Mouse (Mus musculus): ENCODE data around the gene Ldlr.

Ldlr gene

GRCm38 (mm10) chr9:21717015-21717414, 6.3 kb upstream of the Ldlr start:
- in situ Hi-C loops (cut with MboI; ENCODE audit: low pct_unique_long_range_greater_than_20kb in 1 of 2, low sequenced_read_pairs in 2 of 2, unreplicated experiment in 1 of 2): no loop called here

- in situ Hi-C loops (cut with MboI; ENCODE audit: low pct_unique_long_range_greater_than_20kb in 1 of 2, low sequenced_read_pairs in 2 of 2, unreplicated experiment in 1 of 2): no loop called here
Observed at GRCm38 (mm10) chr9:21721036-21721435, 2.2 kb upstream of the Ldlr start.

GRCm38 (mm10) chr9:21724147-21724536, 859 bp downstream of the Ldlr start:
- in situ Hi-C loops (cut with MboI; ENCODE audit: low pct_unique_long_range_greater_than_20kb in 1 of 2, low sequenced_read_pairs in 2 of 2, unreplicated experiment in 1 of 2): no loop called here

- in situ Hi-C loops (cut with MboI; ENCODE audit: low pct_unique_long_range_greater_than_20kb in 1 of 2, low sequenced_read_pairs in 2 of 2, unreplicated experiment in 1 of 2): no loop called here
Observed at GRCm38 (mm10) chr9:21725224-21726121, 2.2 kb downstream of the Ldlr start.

GRCm38 (mm10) chr9:21726218-21726975, 3.1 kb downstream of the Ldlr start:
- in situ Hi-C loops (cut with MboI; ENCODE audit: low pct_unique_long_range_greater_than_20kb in 1 of 2, low sequenced_read_pairs in 2 of 2, unreplicated experiment in 1 of 2): no loop called here

GRCm38 (mm10) chr9:21728261-21728832, 5.1 kb downstream of the Ldlr start:
- in situ Hi-C loops (cut with MboI; ENCODE audit: low pct_unique_long_range_greater_than_20kb in 1 of 2, low sequenced_read_pairs in 2 of 2, unreplicated experiment in 1 of 2): no loop called here

- in situ Hi-C loops (cut with MboI; ENCODE audit: low pct_unique_long_range_greater_than_20kb in 1 of 2, low sequenced_read_pairs in 2 of 2, unreplicated experiment in 1 of 2): no loop called here
Observed at GRCm38 (mm10) chr9:21729264-21729663, 6.0 kb downstream of the Ldlr start.

GRCm38 (mm10) chr9:21732288-21732687, 9.0 kb downstream of the Ldlr start:
- in situ Hi-C loops (cut with MboI; ENCODE audit: low pct_unique_long_range_greater_than_20kb in 1 of 2, low sequenced_read_pairs in 2 of 2, unreplicated experiment in 1 of 2): no loop called here

- in situ Hi-C loops (cut with MboI; ENCODE audit: low pct_unique_long_range_greater_than_20kb in 1 of 2, low sequenced_read_pairs in 2 of 2, unreplicated experiment in 1 of 2): no loop called here
Observed at GRCm38 (mm10) chr9:21733446-21733845, 10.2 kb downstream of the Ldlr start.

- in situ Hi-C loops (cut with MboI; ENCODE audit: low pct_unique_long_range_greater_than_20kb in 1 of 2, low sequenced_read_pairs in 2 of 2, unreplicated experiment in 1 of 2): no loop called here
Observed at GRCm38 (mm10) chr9:21733989-21734388, 10.7 kb downstream of the Ldlr start.

- in situ Hi-C loops (cut with MboI; ENCODE audit: low pct_unique_long_range_greater_than_20kb in 1 of 2, low sequenced_read_pairs in 2 of 2, unreplicated experiment in 1 of 2): no loop called here
Observed at GRCm38 (mm10) chr9:21735126-21735525, 11.8 kb downstream of the Ldlr start.

- in situ Hi-C loops (cut with MboI; ENCODE audit: low pct_unique_long_range_greater_than_20kb in 1 of 2, low sequenced_read_pairs in 2 of 2, unreplicated experiment in 1 of 2): no loop called here
Observed at GRCm38 (mm10) chr9:21736580-21736979, 13.3 kb downstream of the Ldlr start.

- in situ Hi-C loops (cut with MboI; ENCODE audit: low pct_unique_long_range_greater_than_20kb in 1 of 2, low sequenced_read_pairs in 2 of 2, unreplicated experiment in 1 of 2): no loop called here
Observed at GRCm38 (mm10) chr9:21737188-21737587, 13.9 kb downstream of the Ldlr start.

GRCm38 (mm10) chr9:21738776-21739175, 15.5 kb downstream of the Ldlr start:
- in situ Hi-C loops (cut with MboI; ENCODE audit: low pct_unique_long_range_greater_than_20kb in 1 of 2, low sequenced_read_pairs in 2 of 2, unreplicated experiment in 1 of 2): no loop called here

GRCm38 (mm10) chr9:21740427-21740826, 17.1 kb downstream of the Ldlr start:
- in situ Hi-C loops (cut with MboI; ENCODE audit: low pct_unique_long_range_greater_than_20kb in 1 of 2, low sequenced_read_pairs in 2 of 2, unreplicated experiment in 1 of 2): no loop called here

GRCm38 (mm10) chr9:21741514-21741913, 18.2 kb downstream of the Ldlr start:
- in situ Hi-C loops (cut with MboI; ENCODE audit: low pct_unique_long_range_greater_than_20kb in 1 of 2, low sequenced_read_pairs in 2 of 2, unreplicated experiment in 1 of 2): no loop called here

GRCm38 (mm10) chr9:21747238-21747774, 24.0 kb downstream of the Ldlr start:
- in situ Hi-C loops (cut with MboI; ENCODE audit: low pct_unique_long_range_greater_than_20kb in 1 of 2, low sequenced_read_pairs in 2 of 2, unreplicated experiment in 1 of 2): no loop called here

GRCm38 (mm10) chr9:21748033-21748432, 24.8 kb downstream of the Ldlr start:
- in situ Hi-C loops (cut with MboI; ENCODE audit: low pct_unique_long_range_greater_than_20kb in 1 of 2, low sequenced_read_pairs in 2 of 2, unreplicated experiment in 1 of 2): no loop called here

GRCm38 (mm10) chr9:21748491-21748890, 25.2 kb downstream of the Ldlr start:
- in situ Hi-C loops (cut with MboI; ENCODE audit: low pct_unique_long_range_greater_than_20kb in 1 of 2, low sequenced_read_pairs in 2 of 2, unreplicated experiment in 1 of 2): no loop called here

Data from mouse embryonic stem cell (cell line).